Mouse (Mus musculus): ENCODE results near the gene Ehd2. TPM values are rescaled to one million over a fixed set of nuclear protein-coding genes. Genes with fewer than 3 reads are reported as not detected.
"Not testable (repeated sequence)": the region's sequence is repeated elsewhere in the genome, so short reads cannot be mapped to it uniquely, and the experiment has no call there.

Ehd2 gene
- total RNA-seq, 4 experiments from 2014 or later: 6.3 to 10.3 (median 8.7) TPM

GRCm38 (mm10) chr7:15948381-15948941 lies 18.9 kb downstream of the Ehd2 start:
- DNase-seq (ENCODE audit: low spot score in 2 of 2): peak; percentile 44 to 56

GRCm38 (mm10) chr7:15947653-15948260 lies 19.6 kb downstream of the Ehd2 start:
- no peak for DNase-seq (ENCODE audit: low spot score in 2 of 2)

- peak; percentile 95 to 97 for DNase-seq (ENCODE audit: low spot score in 2 of 2)
These were observed 21.4 kb downstream of the Ehd2 start, which contains the start of gene Nop53 for GRCm38 (mm10) chr7:15945721-15946536. TSS of gene Nop53 (minus strand) at chr7:15946074.

- no peak for DNase-seq (ENCODE audit: low spot score in 2 of 2)
These were observed 22.2 kb downstream of the Ehd2 start for GRCm38 (mm10) chr7:15945211-15945610.

- no peak for DNase-seq (ENCODE audit: low spot score in 2 of 2)
These were observed 23.1 kb downstream of the Ehd2 start for GRCm38 (mm10) chr7:15944311-15944710.

- DNase-seq (ENCODE audit: low spot score in 2 of 2): no peak
These were observed 28.7 kb downstream of the Ehd2 start for GRCm38 (mm10) chr7:15938621-15939020.

GRCm38 (mm10) chr7:15937491-15937890 lies 29.9 kb downstream of the Ehd2 start:
- no peak for DNase-seq (ENCODE audit: low spot score in 2 of 2)

- peak; percentile 53 to 64 for DNase-seq (ENCODE audit: low spot score in 2 of 2)
These were observed 33.7 kb downstream of the Ehd2 start for GRCm38 (mm10) chr7:15933437-15934359.

- DNase-seq (ENCODE audit: low spot score in 2 of 2): no peak
These were observed 35.7 kb downstream of the Ehd2 start for GRCm38 (mm10) chr7:15931635-15932034.

GRCm38 (mm10) chr7:15930543-15930942 lies 36.8 kb downstream of the Ehd2 start:
- no peak for DNase-seq (ENCODE audit: low spot score in 2 of 2)

GRCm38 (mm10) chr7:15929910-15930309 lies 37.5 kb downstream of the Ehd2 start:
- DNase-seq (ENCODE audit: low spot score in 2 of 2): no peak

GRCm38 (mm10) chr7:15922220-15922773 lies 45.1 kb downstream of the Ehd2 start, which contains the start of gene Selenow:
TSS of gene Selenow (minus strand) at chr7:15922402.
- DNase-seq (ENCODE audit: low spot score in 2 of 2): peak; percentile 90 to 93

- DNase-seq (ENCODE audit: low spot score in 2 of 2): no peak
These were observed 45.6 kb downstream of the Ehd2 start for GRCm38 (mm10) chr7:15921796-15922195.

- no peak for DNase-seq (ENCODE audit: low spot score in 2 of 2)
These were observed 46.6 kb downstream of the Ehd2 start for GRCm38 (mm10) chr7:15920645-15921190.

GRCm38 (mm10) chr7:15919947-15920346 lies 47.4 kb downstream of the Ehd2 start:
- no peak for DNase-seq (ENCODE audit: low spot score in 2 of 2)

GRCm38 (mm10) chr7:15918371-15918770 lies 49.0 kb downstream of the Ehd2 start:
- DNase-seq (ENCODE audit: low spot score in 2 of 2): no peak

- DNase-seq (ENCODE audit: low spot score in 2 of 2): no peak
These were observed 50.4 kb downstream of the Ehd2 start for GRCm38 (mm10) chr7:15916996-15917395.

GRCm38 (mm10) chr7:15916134-15916723 lies 51.1 kb downstream of the Ehd2 start:
- no peak for DNase-seq (ENCODE audit: low spot score in 2 of 2)

- not testable (repeated sequence) for DNase-seq (ENCODE audit: low spot score in 2 of 2)
These were observed 51.7 kb downstream of the Ehd2 start for GRCm38 (mm10) chr7:15915695-15916094.

GRCm38 (mm10) chr7:15914751-15915150 lies 52.6 kb downstream of the Ehd2 start:
- no peak for DNase-seq (ENCODE audit: low spot score in 2 of 2)
